Mouse (Mus musculus): Measurements from ENCODE around the gene Prkch. TPM values are rescaled to one million over a fixed set of nuclear protein-coding genes. Genes with fewer than 3 reads are reported as not detected.

Gene Prkch
- total RNA-seq, 2 experiments from 2014 or later, result 11.3 to 11.8 TPM

DNA sequence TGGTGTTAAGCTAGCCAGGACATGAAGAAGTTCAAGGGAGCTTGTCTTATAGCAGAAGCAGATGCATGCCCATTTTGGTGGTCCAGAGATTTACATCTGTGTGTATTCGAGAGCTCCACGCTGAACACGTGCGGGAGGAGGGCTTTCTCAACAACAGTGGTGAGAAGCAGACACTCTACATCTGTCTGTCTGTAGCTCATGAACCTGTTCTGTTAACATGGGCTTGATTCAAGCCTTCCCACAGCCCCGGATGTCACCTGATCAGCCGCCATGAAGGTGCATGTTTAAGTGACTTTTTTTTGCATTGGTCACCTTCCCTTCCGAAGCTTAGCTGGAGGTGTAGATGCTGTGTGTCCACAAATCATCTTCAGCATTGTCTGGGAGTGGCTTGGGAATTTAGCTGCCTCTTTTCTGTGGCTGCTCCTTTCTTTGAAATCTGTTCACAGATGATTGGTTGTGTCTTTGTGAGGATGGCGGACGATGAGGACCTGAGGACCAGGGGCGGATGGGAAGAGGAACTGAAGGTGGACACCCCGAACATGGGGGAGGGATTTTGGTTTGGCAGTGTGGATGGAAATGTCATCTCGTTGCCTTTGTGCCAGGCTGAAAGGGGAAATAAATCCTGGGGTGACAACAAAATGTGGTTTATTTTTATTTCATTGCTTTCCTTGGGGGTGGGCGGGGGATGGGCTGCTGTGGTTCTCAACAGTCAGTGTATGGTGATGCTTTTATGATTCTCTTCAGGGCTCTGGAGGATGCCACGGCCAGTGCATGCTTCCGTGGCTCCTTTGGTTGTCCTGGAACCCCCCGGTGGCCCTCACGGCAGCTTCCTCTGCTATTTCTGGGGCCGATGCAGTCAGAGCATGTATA, 25.3 kb downstream of the Prkch start:
- DNase-seq (ENCODE audit: low spot score in 2 of 2), result no peak

- DNase-seq (ENCODE audit: low spot score in 2 of 2), result no peak
These were observed 26.3 kb downstream of the Prkch start for GRCm38 (mm10) chr12:73610831-73611370.

- DNase-seq (ENCODE audit: low spot score in 2 of 2), result no peak
These were observed 27.1 kb downstream of the Prkch start for GRCm38 (mm10) chr12:73611741-73612140.

DNA sequence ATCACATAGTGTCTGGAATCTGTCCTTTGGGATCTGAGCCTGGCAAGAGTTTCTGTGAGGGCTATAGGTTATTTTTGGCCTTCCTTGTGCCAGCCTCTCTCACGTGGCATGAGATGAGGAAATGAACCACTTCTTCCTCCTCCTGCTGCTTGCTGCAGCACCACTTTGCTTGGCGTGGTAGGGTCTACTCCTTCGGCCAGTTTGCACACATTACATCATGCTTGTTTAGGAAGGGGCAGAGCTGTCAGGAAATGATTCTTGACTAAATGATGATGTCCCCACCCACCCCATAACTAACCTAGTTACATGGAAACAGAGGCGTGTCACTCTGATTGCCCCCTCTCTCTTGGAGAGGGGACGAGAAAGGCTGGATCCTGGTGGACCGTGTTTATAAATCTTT, 28.6 kb downstream of the Prkch start:
- DNase-seq (ENCODE audit: low spot score in 2 of 2), result no peak

DNA sequence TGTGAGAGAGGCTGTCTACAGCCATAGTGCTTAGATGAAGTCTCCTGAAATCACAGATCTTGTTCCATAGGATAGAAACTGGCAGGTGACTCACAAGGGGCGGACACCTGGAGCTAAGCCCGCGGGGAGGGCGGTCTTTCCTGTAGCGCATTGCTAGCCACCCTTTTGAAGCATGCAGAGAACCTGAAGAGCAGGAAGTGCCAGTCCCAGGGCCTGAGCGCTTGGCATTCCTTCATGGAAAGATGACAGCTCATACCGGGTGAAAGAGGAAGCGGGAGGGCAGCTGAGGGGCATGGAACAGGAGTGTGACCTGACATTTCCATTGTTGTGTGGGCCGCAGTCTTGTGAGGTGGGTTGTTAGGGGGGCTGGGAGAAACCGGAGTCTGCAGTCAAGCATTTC, 33.1 kb downstream of the Prkch start:
- DNase-seq (ENCODE audit: low spot score in 2 of 2), result no peak

GRCm38 (mm10) chr12:73625277-73626032, 40.9 kb downstream of the Prkch start:
- no peak for DNase-seq (ENCODE audit: low spot score in 2 of 2)

GRCm38 (mm10) chr12:73627902-73628301, 43.3 kb downstream of the Prkch start:
- DNase-seq (ENCODE audit: low spot score in 2 of 2), result no peak

DNA sequence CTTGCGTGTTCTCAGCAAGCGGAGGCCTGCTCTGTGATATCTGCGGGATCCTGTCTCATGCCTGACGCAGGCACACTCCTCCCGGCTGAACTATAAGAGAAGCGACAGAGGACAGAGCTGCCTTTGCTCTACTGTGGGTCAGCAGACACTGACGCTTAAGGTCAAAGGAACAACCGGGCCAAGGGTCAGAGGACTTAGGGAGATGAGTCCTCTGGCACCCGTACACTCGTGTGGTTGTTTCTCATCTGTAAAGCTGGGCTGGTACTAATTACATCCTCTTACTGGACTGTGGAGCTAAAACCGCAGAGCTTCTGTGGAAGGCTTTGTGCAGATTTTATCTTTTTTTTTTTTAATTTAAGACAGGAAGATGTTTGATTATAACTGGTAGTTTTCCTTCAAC, 46.0 kb downstream of the Prkch start:
- DNase-seq (ENCODE audit: low spot score in 2 of 2), result no peak

DNA sequence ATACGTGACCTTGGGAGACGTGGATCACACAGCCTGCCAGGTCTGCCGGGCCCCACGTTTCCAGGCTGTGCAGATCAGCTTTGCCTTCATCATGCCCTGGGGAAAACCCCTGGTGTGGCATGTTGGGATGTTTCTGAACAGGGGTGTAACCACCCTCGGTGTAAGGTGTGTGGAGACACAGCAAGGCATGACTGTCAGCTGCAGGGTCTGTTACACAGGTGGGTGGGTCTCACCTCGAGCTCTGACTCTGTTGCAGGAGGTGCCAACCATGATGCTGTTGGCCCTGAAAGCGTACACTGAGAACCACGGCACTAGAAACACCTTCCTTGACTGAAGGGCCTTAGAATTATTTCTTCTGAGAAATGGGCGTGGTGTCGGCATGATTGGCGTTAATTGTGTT, 46.6 kb downstream of the Prkch start:
- no peak for DNase-seq (ENCODE audit: low spot score in 2 of 2)

- DNase-seq (ENCODE audit: low spot score in 2 of 2), result no peak
These were observed 48.2 kb downstream of the Prkch start for GRCm38 (mm10) chr12:73632671-73633244.

DNA sequence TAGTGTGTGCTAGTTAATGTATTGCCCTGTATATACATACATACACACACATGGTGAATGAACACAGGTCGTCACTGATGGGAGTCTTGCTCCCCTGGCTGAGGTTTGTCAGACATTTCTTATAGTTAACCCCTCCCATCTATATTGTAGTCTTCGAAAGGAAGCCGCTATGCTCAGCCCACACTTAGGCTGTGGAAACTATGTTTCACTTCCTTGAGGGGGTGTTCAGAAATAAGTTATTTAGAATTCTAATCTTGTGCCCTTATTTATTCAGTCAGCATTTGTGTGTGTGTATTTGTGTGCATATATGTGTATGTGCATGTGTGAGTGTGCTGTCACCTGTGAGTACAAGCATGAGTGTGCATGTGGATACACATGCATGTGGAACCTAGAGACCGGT, 49.1 kb downstream of the Prkch start:
- no peak for DNase-seq (ENCODE audit: low spot score in 2 of 2)

- DNase-seq (ENCODE audit: low spot score in 2 of 2), result no peak
These were observed 55.0 kb downstream of the Prkch start for GRCm38 (mm10) chr12:73639571-73639970.

DNA sequence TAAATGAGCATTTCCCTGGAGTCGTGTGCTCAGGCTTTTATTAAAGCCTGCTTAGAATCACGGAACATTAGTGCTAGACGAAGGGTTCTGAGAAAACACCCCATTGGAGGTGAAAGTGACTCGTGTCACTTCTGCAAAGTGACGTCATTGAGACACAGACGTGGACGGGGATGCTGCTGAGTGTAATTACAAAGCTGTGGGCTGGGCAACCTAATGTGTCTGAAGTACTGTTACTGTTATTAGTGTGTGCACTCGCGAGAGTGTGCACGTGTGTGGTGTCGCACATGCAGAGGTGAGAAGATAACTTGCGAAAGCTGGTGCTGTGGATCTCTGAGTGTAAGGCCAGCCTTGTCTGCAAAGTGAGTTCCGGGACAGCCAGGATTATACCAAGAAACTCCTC, 56.6 kb downstream of the Prkch start:
- DNase-seq (ENCODE audit: low spot score in 2 of 2), result no peak

DNA sequence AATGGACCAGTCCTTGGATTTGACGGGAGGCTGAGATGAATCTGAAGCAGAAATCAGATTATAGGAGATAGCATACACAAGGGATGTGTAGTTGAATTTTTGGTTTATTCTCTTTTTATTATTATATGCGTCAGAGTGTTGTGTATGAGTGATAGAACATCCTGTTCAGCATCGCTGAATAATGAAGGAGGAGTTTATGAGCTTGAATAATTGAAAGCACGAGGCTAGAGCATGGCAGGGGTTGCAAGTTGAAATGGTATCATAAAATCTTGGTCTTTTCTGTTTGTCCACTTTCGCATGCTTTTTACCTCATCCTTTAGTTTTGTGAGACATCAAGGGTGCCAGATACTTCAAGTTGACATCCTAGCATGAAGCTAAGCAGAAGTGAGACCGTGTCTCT, 60.6 kb downstream of the Prkch start:
- DNase-seq (ENCODE audit: low spot score in 2 of 2), result no peak

GRCm38 (mm10) chr12:73647686-73648085, 63.1 kb downstream of the Prkch start:
- DNase-seq (ENCODE audit: low spot score in 2 of 2), result no peak

DNA sequence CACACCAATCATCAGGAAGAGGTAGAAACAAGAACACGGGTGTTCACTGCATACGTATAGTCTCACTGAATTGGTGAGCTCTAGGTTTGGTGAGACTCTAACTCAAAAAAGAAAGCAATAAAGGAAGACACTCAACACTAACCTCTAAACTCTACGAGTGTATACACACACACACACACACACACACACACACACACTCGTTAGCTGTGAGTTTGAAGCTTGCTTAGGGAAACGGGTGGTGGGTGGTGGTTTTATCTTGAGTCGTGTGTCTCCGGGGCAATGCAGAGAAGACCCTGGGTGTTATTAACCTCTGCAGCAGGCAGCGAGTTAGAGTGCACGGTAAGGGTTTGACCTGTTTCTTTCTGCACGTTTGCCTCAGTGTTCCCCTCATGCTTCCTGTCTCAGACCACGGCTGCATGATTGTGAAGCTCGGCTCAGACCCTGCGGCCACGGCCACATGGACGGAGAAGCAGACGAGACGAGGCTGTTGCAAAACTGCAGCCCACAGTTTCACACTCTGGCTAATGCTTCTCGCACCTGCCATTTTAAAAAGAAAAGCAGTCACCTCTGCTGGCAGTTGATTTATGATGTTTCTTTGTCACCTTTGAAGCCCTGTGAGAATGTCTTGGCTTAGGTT, 72.1 kb downstream of the Prkch start:
- no peak for DNase-seq (ENCODE audit: low spot score in 2 of 2)

DNA sequence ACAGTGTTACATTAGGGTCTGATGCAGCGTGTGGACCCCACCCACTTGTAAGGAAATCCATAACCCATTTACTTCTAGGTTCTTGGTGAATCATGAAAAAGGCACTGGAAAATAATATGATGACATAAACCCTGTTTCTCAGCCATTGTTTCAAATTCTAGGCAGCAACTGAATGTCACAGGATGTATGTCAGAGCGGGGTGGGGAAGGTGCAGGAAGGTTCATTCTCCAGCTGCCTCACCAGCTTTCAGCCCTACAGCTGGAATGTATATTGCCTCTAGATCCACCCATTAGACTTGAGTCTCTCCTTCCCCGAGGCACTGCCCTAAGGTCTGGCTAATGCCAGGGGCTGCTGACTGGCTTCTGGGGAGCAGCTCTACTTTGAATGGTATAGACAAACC, 78.8 kb downstream of the Prkch start:
- no peak for DNase-seq (ENCODE audit: low spot score in 2 of 2)

DNA sequence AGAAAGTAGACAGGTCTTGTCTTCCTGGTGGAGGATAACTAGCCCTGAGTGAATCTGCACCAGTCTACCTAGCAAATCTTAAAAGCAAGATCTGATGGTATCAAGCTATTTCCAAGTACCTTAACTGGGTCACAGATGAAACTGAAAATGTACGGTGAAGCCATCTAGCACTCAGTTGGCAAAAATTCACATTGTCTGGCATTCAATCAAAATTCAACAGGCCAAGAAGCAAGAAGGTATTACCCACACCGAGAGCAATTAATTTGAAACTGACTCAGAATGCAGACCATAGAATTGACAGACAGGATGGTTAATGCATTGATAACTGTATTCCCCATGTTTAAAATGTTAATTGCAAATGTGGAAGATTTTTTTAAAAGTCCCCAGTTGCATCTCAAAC, 82.1 kb downstream of the Prkch start:
- no peak for DNase-seq (ENCODE audit: low spot score in 2 of 2)

GRCm38 (mm10) chr12:73667607-73668006, 83.0 kb downstream of the Prkch start:
- DNase-seq (ENCODE audit: low spot score in 2 of 2), result no peak

DNA sequence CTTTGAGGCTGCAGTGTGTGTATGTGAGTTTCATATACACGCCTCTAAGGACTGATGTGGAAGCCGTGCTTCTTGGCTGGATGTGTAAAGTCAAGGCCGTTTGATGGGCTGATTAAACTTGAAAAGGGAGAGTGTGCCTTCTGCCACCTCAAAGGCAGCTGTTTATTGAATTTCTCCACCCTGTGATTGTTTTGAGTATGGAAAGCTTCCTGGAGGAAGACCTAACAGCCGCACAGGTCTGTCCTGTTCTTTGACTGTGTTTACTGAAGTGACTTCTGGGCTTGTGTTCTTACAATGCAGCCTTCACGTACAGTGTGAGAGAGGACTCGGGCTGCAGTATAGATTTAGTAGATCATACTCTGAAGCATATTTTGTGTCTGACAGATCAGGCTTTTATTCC, 86.1 kb downstream of the Prkch start:
- no peak for DNase-seq (ENCODE audit: low spot score in 2 of 2)

- DNase-seq (ENCODE audit: low spot score in 2 of 2), result no peak
These were observed 86.9 kb downstream of the Prkch start for GRCm38 (mm10) chr12:73671540-73671939.
